Mouse (Mus musculus): ENCODE data around the gene Epsti1.

Epsti1 gene

DNA sequence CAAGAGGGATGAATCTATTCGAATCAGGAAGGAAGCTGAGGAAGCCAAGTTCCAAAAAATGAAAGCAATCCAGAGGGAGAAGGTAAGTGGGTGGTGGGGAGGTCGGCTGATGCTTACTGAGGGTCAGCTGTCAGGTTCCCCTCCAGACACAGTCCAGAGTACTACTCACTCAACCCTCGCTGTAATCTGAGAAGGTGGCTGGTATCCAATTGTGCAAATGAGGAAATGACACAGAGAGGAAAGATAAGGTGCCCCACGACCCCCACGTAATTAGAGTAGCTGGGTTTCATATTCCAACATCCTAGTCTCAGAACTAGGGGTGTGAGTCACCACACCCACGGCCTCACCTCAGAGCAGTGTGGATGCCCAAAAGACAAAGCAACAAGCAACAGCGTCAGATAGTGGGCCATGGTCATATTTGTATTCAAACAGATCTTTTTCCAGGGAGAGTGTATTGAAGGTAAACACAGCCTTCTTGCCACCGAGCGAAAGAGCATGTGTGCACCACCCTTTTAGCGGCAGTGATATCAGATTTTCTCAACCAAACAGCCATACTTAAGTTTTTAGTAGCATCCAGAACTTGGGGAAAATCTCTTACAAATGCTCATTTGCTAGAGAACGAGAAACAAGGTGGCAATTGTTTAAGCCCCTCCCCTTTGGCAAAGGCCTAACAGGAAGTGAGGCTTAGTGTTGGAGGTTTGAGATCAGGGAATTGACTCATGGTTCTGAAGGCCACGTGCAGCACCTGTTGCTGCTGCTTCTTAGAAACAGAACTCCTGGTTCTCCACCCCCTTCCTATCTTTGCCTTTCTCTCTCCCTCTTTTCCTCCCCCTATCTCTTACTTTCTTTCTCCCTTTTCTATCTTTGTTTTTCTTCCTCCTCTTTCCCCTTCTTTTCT is 28.4 kb downstream of the Epsti1 start:
- no peak for DNase-seq (ENCODE audit: low read depth, low spot score)
- H3K36me3 ChIP-seq (ENCODE audit: control insufficient read depth, insufficient read depth, low read length, poor library complexity, severe bottlenecking): peaks cover 12% of the 10 kb centered on the region

DNA sequence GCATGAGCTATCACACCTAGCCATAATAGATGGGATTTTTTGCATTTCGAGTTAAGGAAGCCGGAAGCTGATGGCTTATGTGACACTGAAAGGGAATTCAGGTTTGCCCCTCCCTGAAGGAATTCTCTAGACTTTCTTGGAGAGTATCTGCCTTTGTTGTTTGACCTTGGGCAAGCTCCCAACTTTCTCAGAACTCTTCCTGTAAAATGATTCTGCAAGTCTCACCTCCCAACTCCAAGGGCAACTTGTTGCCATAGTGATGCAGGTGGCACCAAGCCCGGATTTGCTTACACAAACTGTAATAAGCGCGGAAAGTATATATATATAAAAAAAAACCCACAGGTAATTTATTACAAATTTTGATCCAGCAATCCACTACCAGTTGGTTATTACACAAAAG is 29.2 kb downstream of the Epsti1 start:
- Histone ChIP-seq H3K27me3 (ENCODE audit: control insufficient read depth, insufficient read depth, low read length, poor library complexity, severe bottlenecking) (no peaks in the 10 kb centered on the region), H3K36me3 (ENCODE audit: control insufficient read depth, insufficient read depth, low read length, poor library complexity, severe bottlenecking) (peaks cover 12% of the 10 kb centered on the region)
- no peak for DNase-seq (ENCODE audit: low read depth, low spot score)

More for the DNA sequence above, 28.4 kb downstream of the Epsti1 start:
- no peaks in the 10 kb centered on the region for H3K27me3 ChIP-seq (ENCODE audit: control insufficient read depth, insufficient read depth, low read length, poor library complexity, severe bottlenecking)

DNA sequence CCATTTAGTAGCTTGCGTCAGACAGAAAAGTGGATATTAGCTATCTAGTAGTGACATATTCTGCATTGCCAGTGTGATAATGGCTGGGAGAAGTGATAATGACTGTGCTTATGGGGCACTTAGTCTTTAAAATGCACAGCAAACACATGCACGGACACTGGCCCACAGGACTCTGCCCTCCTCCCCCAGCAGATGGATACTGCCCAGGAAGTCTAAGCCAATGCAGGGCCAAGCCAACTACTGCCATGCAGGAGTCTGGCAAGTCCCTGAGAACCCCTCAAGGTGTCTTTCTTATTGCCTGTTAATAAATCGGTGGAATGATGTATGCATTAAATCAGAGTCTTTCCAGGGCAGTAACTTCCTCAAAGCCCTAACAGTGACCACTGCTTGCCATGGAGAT is 30.4 kb downstream of the Epsti1 start:
- Histone ChIP-seq H3K36me3 (ENCODE audit: control insufficient read depth, insufficient read depth, low read length, poor library complexity, severe bottlenecking) (peaks cover 9% of the 10 kb centered on the region), H3K27me3 (ENCODE audit: control insufficient read depth, insufficient read depth, low read length, poor library complexity, severe bottlenecking) (no peaks in the 10 kb centered on the region)
- no peak for DNase-seq (ENCODE audit: low read depth, low spot score)

DNA sequence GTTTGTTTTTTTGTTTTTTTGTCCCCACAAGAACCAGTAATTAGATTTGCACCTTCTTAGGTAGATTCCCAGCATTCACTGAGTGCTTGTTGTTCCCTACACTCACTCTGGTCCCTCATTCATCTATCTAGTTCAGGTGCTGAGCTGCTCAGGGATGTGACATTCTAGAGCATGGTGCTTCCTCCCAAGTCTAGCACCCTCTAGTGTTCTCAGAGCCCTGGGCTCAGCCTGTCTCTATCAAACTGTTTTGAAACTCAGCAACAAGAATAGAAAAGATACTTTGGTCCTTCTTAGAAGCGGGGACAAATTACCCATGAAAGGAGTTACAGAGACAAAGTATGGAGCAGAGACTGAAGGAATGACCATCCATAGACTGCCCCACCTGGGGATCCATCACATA is 37.1 kb downstream of the Epsti1 start:
- DNase-seq (ENCODE audit: low read depth, low spot score): peak; percentile 8
- no peaks in the 10 kb centered on the region for H3K27me3 ChIP-seq (ENCODE audit: control insufficient read depth, insufficient read depth, low read length, poor library complexity, severe bottlenecking)
- H3K36me3 ChIP-seq (ENCODE audit: control insufficient read depth, insufficient read depth, low read length, poor library complexity, severe bottlenecking): peaks cover 2% of the 10 kb centered on the region; the same call in 1 of the 2 replicates

DNA sequence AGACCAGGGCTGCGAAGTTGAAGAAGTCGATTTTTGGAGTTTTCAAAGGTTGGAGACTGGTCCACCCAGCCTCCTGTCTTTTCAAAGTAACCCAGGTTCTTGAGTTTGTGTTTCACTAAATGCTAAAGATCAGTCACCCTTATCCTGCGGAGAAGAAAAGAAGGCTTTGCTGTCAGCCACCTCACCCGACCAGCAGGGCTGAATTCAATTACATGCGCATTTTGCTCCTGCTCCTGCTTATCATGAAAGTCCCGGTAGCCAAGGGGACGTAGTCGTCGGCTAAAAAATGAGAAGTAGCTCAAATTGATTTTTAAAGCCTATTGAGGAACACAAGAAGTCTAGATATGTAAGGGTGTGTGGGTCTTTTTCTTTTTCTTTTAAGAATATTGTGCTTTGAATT is 38.2 kb downstream of the Epsti1 start:
- Histone ChIP-seq H3K27me3 (ENCODE audit: control insufficient read depth, insufficient read depth, low read length, poor library complexity, severe bottlenecking) (no peaks in the 10 kb centered on the region), H3K36me3 (ENCODE audit: control insufficient read depth, insufficient read depth, low read length, poor library complexity, severe bottlenecking) (peaks cover 2% of the 10 kb centered on the region; the same call in 1 of the 2 replicates)
- no peak for DNase-seq (ENCODE audit: low read depth, low spot score)

DNA sequence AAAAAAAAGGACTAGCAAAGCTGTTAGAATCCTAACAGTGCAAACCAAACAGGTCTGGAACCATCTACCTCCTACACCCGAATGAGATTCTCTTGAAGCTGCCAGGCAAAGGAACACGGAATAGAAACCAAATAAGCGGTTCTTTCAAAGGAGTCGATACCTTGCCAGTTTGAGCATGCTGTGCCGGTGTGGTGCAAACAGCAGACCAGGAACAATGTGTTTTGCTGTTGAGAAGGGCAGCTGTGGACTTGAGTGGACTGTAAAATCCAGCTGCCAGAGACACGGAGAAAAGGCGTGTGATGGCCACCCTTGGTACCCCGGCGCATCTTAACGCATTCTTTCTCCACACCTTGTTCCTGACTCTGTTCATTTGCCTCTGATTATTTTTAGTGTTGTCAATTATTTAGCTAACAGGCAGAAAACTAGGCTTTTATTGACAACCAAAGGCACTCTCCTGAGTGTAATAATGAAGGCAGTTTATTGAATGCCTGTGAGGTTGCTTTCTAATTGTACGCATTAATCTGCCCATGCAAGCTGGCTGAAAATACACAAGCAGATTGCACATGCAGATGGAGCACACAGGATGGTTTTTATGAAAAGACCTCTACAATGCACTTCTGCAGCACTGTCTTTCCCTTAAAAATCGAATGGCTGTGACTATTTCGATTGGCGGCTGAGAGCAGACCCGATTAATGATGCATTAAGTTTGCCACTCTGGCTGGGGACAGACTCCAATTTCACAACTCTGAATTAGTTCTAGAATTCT is 38.9 kb downstream of the Epsti1 start:
- H3K36me3 ChIP-seq (ENCODE audit: control insufficient read depth, insufficient read depth, low read length, poor library complexity, severe bottlenecking): peaks cover 2% of the 10 kb centered on the region; the same call in 1 of the 2 replicates
- DNase-seq (ENCODE audit: low read depth, low spot score): no peak
- no peaks in the 10 kb centered on the region for H3K27me3 ChIP-seq (ENCODE audit: control insufficient read depth, insufficient read depth, low read length, poor library complexity, severe bottlenecking)

DNA sequence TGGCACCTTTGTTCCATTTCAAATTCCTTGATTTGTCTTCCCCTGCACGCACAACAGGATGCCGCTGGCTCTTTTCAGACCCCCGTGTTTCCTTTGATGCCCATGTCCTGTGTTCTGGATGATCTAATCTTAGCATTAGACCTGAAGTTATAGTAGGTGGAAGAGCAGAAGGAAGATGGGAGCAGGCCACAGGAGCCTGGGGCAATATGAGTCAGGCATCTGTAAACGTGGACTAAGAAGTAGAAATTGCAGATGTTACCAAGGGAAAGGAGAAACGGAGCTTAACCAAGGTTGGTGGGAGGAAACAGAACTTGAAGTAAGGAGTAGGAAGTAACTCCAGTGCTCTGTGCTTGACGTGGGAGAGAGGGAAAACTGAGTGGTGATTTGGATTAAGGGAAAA is 57.7 kb downstream of the Epsti1 start:
- 0 out of 2 replicates have a peak, but pooled peaks cover 2% of the 10 kb centered on the region for H3K36me3 ChIP-seq (ENCODE audit: control insufficient read depth, insufficient read depth, low read length, poor library complexity, severe bottlenecking)
- DNase-seq (ENCODE audit: low read depth, low spot score): no peak
- no peaks in the 10 kb centered on the region for H3K27me3 ChIP-seq (ENCODE audit: control insufficient read depth, insufficient read depth, low read length, poor library complexity, severe bottlenecking)

DNA sequence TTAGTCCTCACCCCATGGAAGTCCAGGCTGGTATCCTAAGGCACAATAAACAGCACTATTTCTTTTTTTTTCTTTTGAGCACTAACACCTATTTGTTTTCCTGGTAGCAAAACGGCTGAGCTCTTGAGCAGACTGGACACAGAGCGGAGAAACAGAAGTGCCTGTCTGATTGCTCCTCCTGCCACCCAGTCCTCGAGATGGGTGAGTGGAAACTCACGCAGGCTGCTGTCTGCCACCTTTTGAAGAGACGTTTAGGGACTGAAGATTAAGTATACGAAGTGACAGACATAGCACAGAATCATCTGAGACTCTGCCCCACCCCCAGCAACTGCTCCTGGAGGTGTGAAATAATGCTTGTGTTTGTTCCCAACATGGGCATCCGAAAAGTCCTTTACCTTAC is 59.5 kb downstream of the Epsti1 start:
- Histone ChIP-seq H3K36me3 (ENCODE audit: control insufficient read depth, insufficient read depth, low read length, poor library complexity, severe bottlenecking) (peaks cover 2% of the 10 kb centered on the region; the same call in 1 of the 2 replicates), H3K27me3 (ENCODE audit: control insufficient read depth, insufficient read depth, low read length, poor library complexity, severe bottlenecking) (no peaks in the 10 kb centered on the region)
- no peak for DNase-seq (ENCODE audit: low read depth, low spot score)

DNA sequence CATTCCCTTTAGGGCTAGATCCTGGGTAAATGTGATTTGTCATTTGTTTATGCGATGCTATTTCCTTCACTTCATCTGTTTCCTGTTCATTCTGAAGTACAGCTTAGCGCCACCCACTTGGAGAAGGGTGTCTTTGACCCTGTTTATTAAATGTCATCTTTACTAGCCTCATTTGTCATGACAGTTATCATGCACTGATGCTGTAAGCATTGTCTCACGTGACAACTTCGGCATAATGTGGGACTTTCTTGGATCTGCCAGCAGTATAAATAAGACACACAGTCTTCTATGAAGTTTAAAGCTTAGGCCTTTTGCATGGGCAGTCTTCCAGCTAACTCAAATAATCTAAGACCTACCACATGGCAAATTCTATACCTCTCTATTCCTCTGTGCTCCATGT is 67.3 kb downstream of the Epsti1 start:
- no peak for DNase-seq (ENCODE audit: low read depth, low spot score)
- Histone ChIP-seq H3K36me3 (ENCODE audit: control insufficient read depth, insufficient read depth, low read length, poor library complexity, severe bottlenecking) (peaks cover 6% of the 10 kb centered on the region), H3K27me3 (ENCODE audit: control insufficient read depth, insufficient read depth, low read length, poor library complexity, severe bottlenecking) (no peaks in the 10 kb centered on the region)

DNA sequence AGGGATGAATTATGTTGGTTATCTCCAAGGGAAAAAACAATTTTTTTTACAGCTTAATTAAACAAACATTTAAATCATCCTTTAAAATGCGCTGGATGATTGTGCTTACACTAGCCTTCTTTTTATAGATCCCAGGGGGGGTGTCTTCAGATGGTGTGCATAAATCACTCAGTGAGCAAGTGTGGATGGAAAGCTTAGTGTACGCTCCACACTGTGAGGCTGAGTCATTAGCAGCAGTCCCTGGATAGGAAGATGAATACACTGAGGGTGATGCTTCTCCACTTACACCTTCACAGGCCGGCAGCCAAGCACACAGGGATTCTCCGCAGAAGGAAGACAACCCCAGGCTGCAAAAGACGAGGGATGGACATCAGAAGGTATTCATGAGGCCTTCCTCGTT is 70.2 kb downstream of the Epsti1 start:
- no peak for DNase-seq (ENCODE audit: low read depth, low spot score)
- Histone ChIP-seq H3K36me3 (ENCODE audit: control insufficient read depth, insufficient read depth, low read length, poor library complexity, severe bottlenecking) (peaks cover 6% of the 10 kb centered on the region), H3K27me3 (ENCODE audit: control insufficient read depth, insufficient read depth, low read length, poor library complexity, severe bottlenecking) (no peaks in the 10 kb centered on the region)

DNA sequence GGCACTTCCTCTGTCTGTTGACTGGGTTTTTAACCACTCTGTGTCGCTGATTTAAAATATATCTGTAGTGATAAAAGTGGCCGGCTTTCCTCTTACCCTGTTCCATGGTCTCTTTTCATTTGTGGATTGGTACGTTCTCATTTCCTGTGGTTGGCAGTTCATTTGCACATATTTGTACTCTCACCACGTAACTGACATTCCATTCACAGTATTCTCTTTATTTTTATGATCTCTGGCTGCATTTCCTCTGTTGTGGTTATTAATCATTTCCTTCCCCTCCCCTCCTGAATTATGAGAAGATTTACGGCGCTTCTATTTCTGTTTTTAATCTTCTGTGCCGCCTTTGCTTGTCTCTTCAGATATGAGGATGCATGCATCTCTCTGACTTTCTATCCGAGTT is 71.7 kb downstream of the Epsti1 start:
- Histone ChIP-seq H3K36me3 (ENCODE audit: control insufficient read depth, insufficient read depth, low read length, poor library complexity, severe bottlenecking) (peaks cover 3% of the 10 kb centered on the region), H3K27me3 (ENCODE audit: control insufficient read depth, insufficient read depth, low read length, poor library complexity, severe bottlenecking) (no peaks in the 10 kb centered on the region)
- no peak for DNase-seq (ENCODE audit: low read depth, low spot score)

DNA sequence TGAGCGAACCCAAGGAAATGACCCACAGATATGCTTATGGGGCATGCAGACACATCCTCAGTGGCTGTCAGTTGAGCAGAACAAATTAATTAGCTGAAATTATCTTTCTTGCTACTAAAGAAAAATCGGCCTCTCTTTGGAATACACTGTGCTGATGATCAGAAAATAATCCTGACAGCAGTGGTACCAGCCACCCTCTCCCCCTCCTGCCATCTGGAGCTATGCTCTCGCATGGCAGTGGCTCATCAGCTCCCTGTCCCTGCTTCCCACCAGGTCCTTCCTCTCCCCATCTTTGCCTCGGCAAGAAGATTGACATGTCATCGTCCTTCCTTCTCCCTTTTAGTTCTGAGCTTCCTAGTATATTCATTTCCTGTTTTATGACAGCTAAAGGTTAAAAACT is 77.5 kb downstream of the Epsti1 start:
- no peaks in the 10 kb centered on the region for H3K27me3 ChIP-seq (ENCODE audit: control insufficient read depth, insufficient read depth, low read length, poor library complexity, severe bottlenecking)
- no peak for DNase-seq (ENCODE audit: low read depth, low spot score)
- H3K36me3 ChIP-seq (ENCODE audit: control insufficient read depth, insufficient read depth, low read length, poor library complexity, severe bottlenecking): peaks cover 3% of the 10 kb centered on the region

DNA sequence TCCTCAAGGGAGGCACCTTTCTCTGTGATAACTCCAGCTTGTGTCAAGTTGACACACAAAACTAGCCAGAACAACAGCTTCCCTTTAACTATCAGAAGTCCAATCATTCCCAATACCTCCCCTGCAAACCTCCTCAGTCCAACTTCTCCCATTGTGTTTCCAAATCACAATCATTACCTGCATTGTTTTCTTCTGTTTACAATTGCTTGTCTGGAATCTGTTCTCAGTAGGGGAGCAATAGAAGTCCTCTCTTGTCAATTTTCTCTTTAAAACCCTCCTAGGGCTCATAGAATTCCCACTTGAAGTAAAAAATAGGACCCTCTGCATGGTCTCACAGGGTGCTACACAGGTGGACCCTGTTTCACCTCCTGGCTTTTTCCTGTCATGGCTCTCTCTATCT is 93.7 kb downstream of the Epsti1 start:
- DNase-seq (ENCODE audit: low read depth, low spot score): no peak
- Histone ChIP-seq H3K27me3 (ENCODE audit: control insufficient read depth, insufficient read depth, low read length, poor library complexity, severe bottlenecking) (no peaks in the 10 kb centered on the region), H3K36me3 (ENCODE audit: control insufficient read depth, insufficient read depth, low read length, poor library complexity, severe bottlenecking) (peaks cover 3% of the 10 kb centered on the region)

DNA sequence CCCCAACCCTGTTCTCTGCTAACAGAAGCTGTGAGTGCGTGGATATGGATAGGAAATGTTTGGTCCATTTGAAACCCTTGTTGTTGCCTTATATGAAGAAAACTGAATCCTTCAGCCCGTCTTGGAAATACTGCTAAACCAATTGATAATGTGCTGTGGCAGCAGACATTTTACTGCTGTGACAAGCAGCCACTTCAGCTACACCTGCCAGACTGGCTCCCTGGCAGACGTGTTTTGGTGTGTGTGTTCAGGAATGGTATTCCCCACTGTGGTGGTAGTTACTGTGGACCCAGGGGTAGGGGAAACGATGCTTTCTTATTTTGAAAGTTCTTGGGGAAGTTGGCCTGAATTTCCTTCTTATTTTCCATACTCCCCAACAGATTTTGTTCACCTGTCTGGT is 100.4 kb downstream of the Epsti1 start:
- Histone ChIP-seq H3K36me3 (ENCODE audit: control insufficient read depth, insufficient read depth, low read length, poor library complexity, severe bottlenecking) (no peaks in the 10 kb centered on the region), H3K27me3 (ENCODE audit: control insufficient read depth, insufficient read depth, low read length, poor library complexity, severe bottlenecking) (no peaks in the 10 kb centered on the region)
- DNase-seq (ENCODE audit: low read depth, low spot score): no peak

DNA sequence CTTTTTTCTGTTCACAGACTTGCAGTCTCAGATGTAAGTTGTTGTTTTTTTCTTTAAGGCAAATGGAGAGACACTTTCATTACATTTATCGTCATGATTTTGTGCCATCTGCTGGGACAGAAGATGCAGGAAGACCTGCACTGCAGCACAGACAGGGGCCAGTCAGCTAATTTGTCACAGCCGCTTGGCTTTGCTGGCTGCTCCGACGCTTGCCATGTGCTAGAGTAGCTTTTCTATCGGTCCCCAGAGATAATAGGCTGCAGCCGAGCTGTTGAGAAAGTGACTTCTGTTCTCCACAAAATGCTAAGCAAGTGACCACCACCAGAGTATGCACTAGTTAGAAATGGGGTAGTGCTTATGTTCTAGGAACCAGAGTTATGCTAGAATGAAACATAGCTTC is 104.0 kb downstream of the Epsti1 start:
- DNase-seq (ENCODE audit: low read depth, low spot score): no peak
- no peaks in the 10 kb centered on the region for H3K36me3 ChIP-seq (ENCODE audit: control insufficient read depth, insufficient read depth, low read length, poor library complexity, severe bottlenecking)
- H3K27me3 ChIP-seq (ENCODE audit: control insufficient read depth, insufficient read depth, low read length, poor library complexity, severe bottlenecking): no peaks in the 10 kb centered on the region
